Mouse (Mus musculus): ENCODE data around the gene Elmod3. TPM values are rescaled to one million over a fixed set of nuclear protein-coding genes. Genes with fewer than 3 reads are reported as not detected.
A peak's percentile ranks its signal among the peaks of the same experiment; 100 is the strongest.

The Elmod3 gene
- total and polyA plus RNA-seq, 3 experiments: 4.2 to 9.0 (median 7.1) TPM

- dilution Hi-C loops (cut with MboI; ENCODE audit: extremely low pct_ligation_motif_present, extremely low pct_unique_long_range_greater_than_20kb, low sequenced_read_pairs): no loop called here
- in situ Hi-C loops (cut with MboI; ENCODE audit: low pct_ligation_motif_present, low pct_unique_long_range_greater_than_20kb, low sequenced_read_pairs): no loop called here
- Histone ChIP-seq H3K36me3 (replicated peaks in 1 of 2; ENCODE audit: control insufficient read depth in 1 of 2, insufficient read depth in 1 of 2, low read length in 1 of 2) (peaks cover 26 to 69% of the 10 kb centered on the region in 2 experiments), H3K4me1 (ENCODE audit: control insufficient read depth in 1 of 2, insufficient read depth in 2 of 2) (peaks cover 0 to 6% of the 10 kb centered on the region in 2 experiments; a peak in 1 of 4 replicates), H3K4me2 (ENCODE audit: insufficient read depth, low read depth, poor library complexity, severe bottlenecking) (no peak overlapping the region), H3K27me3 (replicated peaks) (no peaks in the 10 kb centered on the region), H3K79me2 (replicated peaks; ENCODE audit: control insufficient read depth, extremely low read depth, insufficient read depth, poor library complexity, severe bottlenecking) (no peaks in the 10 kb centered on the region), H3K27ac (ENCODE audit: insufficient read depth, low read depth) (no peak overlapping the region), H3K9me3 (replicated peaks; ENCODE audit: low read length) (no peaks in the 10 kb centered on the region), H3K4me3 (replicated peaks in 1 of 3; ENCODE audit: low read depth in 2 of 3, low read length in 2 of 3, poor library complexity in 1 of 3) (no peak overlapping the region), H3K9ac (ENCODE audit: insufficient read depth, low read depth) (no peak overlapping the region)
- DNase-seq (ENCODE audit: extremely low read depth): no peak
- TF ChIP-seq CTCF (conservative IDR thresholded peaks at IDR 0.05 in 1 of 2, IDR thresholded peaks at IDR 0.05 in 1 of 2; ENCODE audit: low read depth in 2 of 2, low read length in 2 of 2): peak in 1 of 2 experiments; percentile 28; a peak in 1 of 4 replicates
- TF ChIP-seq ZKSCAN1 (IDR thresholded peaks at IDR 0.05; ENCODE audit: borderline replicate concordance, low read depth, low read length): no peak
- no peak for TF ChIP-seq JUN (IDR thresholded peaks at IDR 0.05; ENCODE audit: insufficient read depth, low read depth, low read length)
- TF ChIP-seq MAZ (IDR thresholded peaks at IDR 0.05; ENCODE audit: low read depth, low read length): no peak
- no peak for TF ChIP-seq USF1 (IDR thresholded peaks at IDR 0.05; ENCODE audit: low read depth, low read length)
- no peak for TF ChIP-seq BHLHE40 (IDR thresholded peaks at IDR 0.05; ENCODE audit: low read depth, low read length)
- TF ChIP-seq RCOR1 (conservative IDR thresholded peaks at IDR 0.05; ENCODE audit: low read depth, low read length): no peak
- no peak for TF ChIP-seq MEF2A (IDR thresholded peaks at IDR 0.05; ENCODE audit: borderline replicate concordance, low read depth, low read length)
- TF ChIP-seq RAD21 (IDR thresholded peaks at IDR 0.05; ENCODE audit: low read depth, low read length): peak; percentile 23
- TF ChIP-seq SIN3A (IDR thresholded peaks at IDR 0.05; ENCODE audit: low read length): no peak
- no peak for TF ChIP-seq ZC3H11A (IDR thresholded peaks at IDR 0.05; ENCODE audit: low read depth, low read length)
- no peak for TF ChIP-seq USF2 (conservative IDR thresholded peaks at IDR 0.05; ENCODE audit: low read depth, low read length)
- no peak for TF ChIP-seq MYC (IDR thresholded peaks at IDR 0.05; ENCODE audit: low read depth, low read length)
- TF ChIP-seq ELF1 (IDR thresholded peaks at IDR 0.05; ENCODE audit: low read depth, low read length): no peak
These were observed 30.7 kb downstream of the Elmod3 start for GRCm38 (mm10) chr6:72567508-72567907.

- Histone ChIP-seq H3K9me3 (replicated peaks; ENCODE audit: low read length) (no peaks in the 10 kb centered on the region), H3K79me2 (replicated peaks; ENCODE audit: control insufficient read depth, extremely low read depth, insufficient read depth, poor library complexity, severe bottlenecking) (no peaks in the 10 kb centered on the region), H3K9ac (ENCODE audit: insufficient read depth, low read depth) (no peak overlapping the region), H3K36me3 (replicated peaks in 1 of 2; ENCODE audit: control insufficient read depth in 1 of 2, insufficient read depth in 1 of 2, low read length in 1 of 2) (peaks cover 36 to 71% of the 10 kb centered on the region in 2 experiments), H3K4me2 (ENCODE audit: insufficient read depth, low read depth, poor library complexity, severe bottlenecking) (no peak overlapping the region), H3K4me1 (ENCODE audit: control insufficient read depth in 1 of 2, insufficient read depth in 2 of 2) (peaks cover 0 to 6% of the 10 kb centered on the region in 2 experiments; a peak in 1 of 4 replicates), H3K27me3 (replicated peaks) (no peaks in the 10 kb centered on the region), H3K4me3 (replicated peaks in 1 of 3; ENCODE audit: low read depth in 2 of 3, low read length in 2 of 3, poor library complexity in 1 of 3) (no peak overlapping the region), H3K27ac (ENCODE audit: insufficient read depth, low read depth) (no peak overlapping the region)
- TF ChIP-seq ZC3H11A (IDR thresholded peaks at IDR 0.05; ENCODE audit: low read depth, low read length) (peak; percentile 67), KAT2A (IDR thresholded peaks at IDR 0.05; ENCODE audit: insufficient replicate concordance, low read length) (no peak), RAD21 (IDR thresholded peaks at IDR 0.05; ENCODE audit: low read depth, low read length) (peak; percentile 97), CTCF (conservative IDR thresholded peaks at IDR 0.05 in 1 of 2, IDR thresholded peaks at IDR 0.05 in 1 of 2; ENCODE audit: low read depth in 2 of 2, low read length in 2 of 2) (peak; percentile 48 to 97; a peak in 3 of 4 replicates), SMC3 (IDR thresholded peaks at IDR 0.05; ENCODE audit: low read depth, low read length) (peak; percentile 94), ELF1 (IDR thresholded peaks at IDR 0.05; ENCODE audit: low read depth, low read length) (0 out of 2 replicates have a peak, but pooled peaks have one; percentile 11), JUND (conservative IDR thresholded peaks at IDR 0.05; ENCODE audit: low read depth, low read length) (no peak)
- peak; percentile 84 for DNase-seq (ENCODE audit: extremely low read depth)
- dilution Hi-C loops (cut with MboI; ENCODE audit: extremely low pct_ligation_motif_present, extremely low pct_unique_long_range_greater_than_20kb, low sequenced_read_pairs): no loop called here
- in situ Hi-C loops (cut with MboI; ENCODE audit: low pct_ligation_motif_present, low pct_unique_long_range_greater_than_20kb, low sequenced_read_pairs): no loop called here
These were observed 32.2 kb downstream of the Elmod3 start for GRCm38 (mm10) chr6:72566044-72566443.
